Mouse (Mus musculus): ENCODE results near the gene Kars.

Kars gene

GRCm38 (mm10) chr8:111982116-111982515 is 29.0 kb downstream of the Kars start:
- DNase-seq (ENCODE audit: low read depth), result no peak

- no peak for DNase-seq (ENCODE audit: low read depth)
Observed at GRCm38 (mm10) chr8:111978147-111978546, 33.0 kb downstream of the Kars start.

- DNase-seq (ENCODE audit: low read depth), result no peak
Observed at GRCm38 (mm10) chr8:111976326-111976725, 34.8 kb downstream of the Kars start.

GRCm38 (mm10) chr8:111975706-111976105 is 35.4 kb downstream of the Kars start:
- DNase-seq (ENCODE audit: low read depth), result no peak

GRCm38 (mm10) chr8:111974138-111974537 is 37.0 kb downstream of the Kars start:
- no peak for DNase-seq (ENCODE audit: low read depth)

- no peak for DNase-seq (ENCODE audit: low read depth)
Observed at GRCm38 (mm10) chr8:111968991-111969390, 42.1 kb downstream of the Kars start.

- no peak for DNase-seq (ENCODE audit: low read depth)
Observed at GRCm38 (mm10) chr8:111968541-111968940, 42.6 kb downstream of the Kars start.

- no peak for DNase-seq (ENCODE audit: low read depth)
Observed at GRCm38 (mm10) chr8:111967246-111967870, 43.8 kb downstream of the Kars start.

GRCm38 (mm10) chr8:111964849-111965561 is 46.1 kb downstream of the Kars start:
- peak; percentile 75 for DNase-seq (ENCODE audit: low read depth)

GRCm38 (mm10) chr8:111964351-111964750 is 46.8 kb downstream of the Kars start:
- peak; percentile 49 for DNase-seq (ENCODE audit: low read depth)

GRCm38 (mm10) chr8:111963546-111963945 is 47.6 kb downstream of the Kars start:
- no peak for DNase-seq (ENCODE audit: low read depth)

- no peak for DNase-seq (ENCODE audit: low read depth)
Observed at GRCm38 (mm10) chr8:111963091-111963490, 48.0 kb downstream of the Kars start.

- no peak for DNase-seq (ENCODE audit: low read depth)
Observed at GRCm38 (mm10) chr8:111962589-111962988, 48.5 kb downstream of the Kars start.

- no peak for DNase-seq (ENCODE audit: low read depth)
Observed at GRCm38 (mm10) chr8:111961330-111961729, 49.8 kb downstream of the Kars start.

GRCm38 (mm10) chr8:111960591-111961321 is 50.4 kb downstream of the Kars start:
- DNase-seq (ENCODE audit: low read depth), result no peak

- no peak for DNase-seq (ENCODE audit: low read depth)
Observed at GRCm38 (mm10) chr8:111957231-111957630, 53.9 kb downstream of the Kars start.

GRCm38 (mm10) chr8:111955879-111956278 is 55.2 kb downstream of the Kars start:
- DNase-seq (ENCODE audit: low read depth), result no peak

GRCm38 (mm10) chr8:111954844-111955594 is 56.1 kb downstream of the Kars start:
- DNase-seq (ENCODE audit: low read depth), result no peak

GRCm38 (mm10) chr8:111951936-111952335 is 59.2 kb downstream of the Kars start:
- no peak for DNase-seq (ENCODE audit: low read depth)

GRCm38 (mm10) chr8:111951317-111951716 is 59.8 kb downstream of the Kars start:
- no peak for DNase-seq (ENCODE audit: low read depth)

GRCm38 (mm10) chr8:111950846-111951245 is 60.3 kb downstream of the Kars start:
- no peak for DNase-seq (ENCODE audit: low read depth)

- no peak for DNase-seq (ENCODE audit: low read depth)
Observed at GRCm38 (mm10) chr8:111947954-111948353, 63.2 kb downstream of the Kars start.

Measured in NIH3T3 (cell line).